Mouse (Mus musculus) bone marrow, adult 2 months (tissue): Measurements from ENCODE around the gene Zbtb8b. TPM values are rescaled to one million over a fixed set of nuclear protein-coding genes. Genes with fewer than 3 reads are reported as not detected.
A peak's percentile ranks its signal among the peaks of the same experiment; 100 is the strongest.

Source experiments
- H3K27ac ChIP-seq: fragments of 200-500 bp; 2 replicates; pipeline ENCODE4 v1.5.1; 2012; ENCODE audit warnings: low read depth, mild to moderate bottlenecking, control low read depth, inconsistent platforms, low read length; ENCODE audit not compliant: control insufficient read depth, poor library complexity, insufficient read depth
- H3K4me1 ChIP-seq: fragments of 200-500 bp; 2 replicates; pipeline ENCODE4 v1.6.1; 2011; ENCODE audit warnings: low read length; ENCODE audit not compliant: control insufficient read depth, insufficient read depth
- H3K4me3 ChIP-seq: fragments of 200-500 bp; replicated peaks from 2 replicates; pipeline ENCODE3; 2011; ENCODE audit warnings: mild to moderate bottlenecking, low read depth, low read length, control low read depth; ENCODE audit not compliant: control insufficient read depth
- CTCF ChIP-seq: fragments of 200-500 bp; IDR thresholded peaks from 2 replicates; pipeline ENCODE4 v1.5.1; 2011; ENCODE audit warnings: low read length, control low read depth; ENCODE audit not compliant: control insufficient read depth, insufficient read depth
- POLR2A ChIP-seq: fragments of 200-500 bp; IDR thresholded peaks from 2 replicates; pipeline ENCODE4 v1.6.1; 2011; ENCODE audit warnings: low read depth, mild to moderate bottlenecking, control low read depth, low read length, borderline replicate concordance; ENCODE audit not compliant: control insufficient read depth
- WGBS: fragments of 180-500 bp; shearing (Covaris S2); methylation state at CpG from one replicate; pipeline ENCODE4 v1.1.7; 2018; 5-methylcytosine and 5-hydroxymethylcytosine counted together
- polyA plus RNA-seq: library from polyadenylated mRNA; stranded (reverse); fragments of >200 nt; gene quantifications from 2 replicates; pipeline ENCODE4 v1.2.4, GENCODE M21; 2011; ENCODE audit warnings: low replicate concordance; ENCODE audit not compliant: missing spikeins, insufficient read depth, insufficient read length

The Zbtb8b gene
- polyA plus RNA-seq: not detected in 2 replicates

GRCm38 (mm10) chr4:129440340-129441063 is at the start of gene Zbtb8b:
Zbtb8b (minus strand) TSS chr4:129440853.
- Histone ChIP-seq H3K4me3 (no peak within 1 kb of the TSS), H3K27ac (no peak within 1 kb of the TSS), H3K4me1 (no peaks in the 10 kb centered on the region; the same call in 1 of the 2 replicates)
- 12% methylated on average over 33 of the region's 33 CpGs for WGBS
- TF ChIP-seq CTCF: no peak
- TF ChIP-seq POLR2A: no peak

- H3K4me3 ChIP-seq: no peak overlapping the region
- H3K27ac ChIP-seq: no peak overlapping the region
- H3K4me1 ChIP-seq: no peaks in the 10 kb centered on the region
- TF ChIP-seq POLR2A (no peak), CTCF (no peak)
- 83% methylated on average over 1 of the region's 1 CpGs for WGBS
These were observed 40.4 kb upstream of the Zbtb8b start for GRCm38 (mm10) chr4:129481090-129481489.

GRCm38 (mm10) chr4:129479863-129480262 is 39.2 kb upstream of the Zbtb8b start:
- Histone ChIP-seq H3K27ac (no peak overlapping the region), H3K4me3 (no peak overlapping the region), H3K4me1 (no peaks in the 10 kb centered on the region)
- TF ChIP-seq CTCF (no peak), POLR2A (no peak)
- WGBS: 91% methylated on average over 3 of the region's 3 CpGs

- 88% methylated on average over 11 of the region's 11 CpGs for WGBS
- TF ChIP-seq POLR2A (no peak), CTCF (no peak)
These were observed 35.4 kb upstream of the Zbtb8b start for GRCm38 (mm10) chr4:129476047-129476446.

GRCm38 (mm10) chr4:129464286-129464815 is 23.7 kb upstream of the Zbtb8b start:
- H3K4me1 ChIP-seq: peaks cover 7% of the 10 kb centered on the region; the same call in 1 of the 2 replicates
- H3K27ac ChIP-seq: peak overlapping the region; percentile 97
- peak overlapping the region; percentile 47 for H3K4me3 ChIP-seq
- WGBS: 52% methylated on average over 4 of the region's 4 CpGs
- TF ChIP-seq POLR2A: no peak
- TF ChIP-seq CTCF: no peak

More at GRCm38 (mm10) chr4:129476047-129476446, 35.4 kb upstream of the Zbtb8b start:
- H3K4me3 ChIP-seq: no peak overlapping the region
- no peak overlapping the region for H3K27ac ChIP-seq
- H3K4me1 ChIP-seq: no peaks in the 10 kb centered on the region

GRCm38 (mm10) chr4:129463097-129464059 is 22.7 kb upstream of the Zbtb8b start:
- Histone ChIP-seq H3K4me3 (peak overlapping the region; percentile 91), H3K4me1 (peaks cover 7% of the 10 kb centered on the region; the same call in 1 of the 2 replicates), H3K27ac (peak overlapping the region; percentile 97)
- TF ChIP-seq CTCF (no peak), POLR2A (no peak)
- WGBS: 64% methylated on average over 24 of the region's 24 CpGs

GRCm38 (mm10) chr4:129462118-129462517 is 21.5 kb upstream of the Zbtb8b start:
- WGBS: 42% methylated on average over 3 of the region's 3 CpGs
- TF ChIP-seq POLR2A (no peak), CTCF (no peak)
- peaks cover 7% of the 10 kb centered on the region; the same call in 1 of the 2 replicates for H3K4me1 ChIP-seq
- peak overlapping the region; percentile 91 for H3K4me3 ChIP-seq
- H3K27ac ChIP-seq: peak overlapping the region; percentile 96
